Mouse (Mus musculus) cerebellum, adult 9-11 months (tissue): ENCODE measurements around the gene Lypd1.

ENCODE experiments used
- DNase-seq: peaks from one replicate; pipeline ENCODE4 v3.0.0; 2022

The Lypd1 gene

GRCm38 (mm10) chr1:125912601-125913600, at the start of gene Lypd1:
TSS of gene Lypd1 (minus strand) at chr1:125913101.
- DNase-seq = no peak

GRCm38 (mm10) chr1:125951026-125951425, 38.1 kb upstream of the Lypd1 start:
- no peak for DNase-seq

- DNase-seq = no peak
Observed at GRCm38 (mm10) chr1:125949076-125949475, 36.2 kb upstream of the Lypd1 start.

GRCm38 (mm10) chr1:125945136-125945535, 32.2 kb upstream of the Lypd1 start:
- no peak for DNase-seq

GRCm38 (mm10) chr1:125943305-125943704, 30.4 kb upstream of the Lypd1 start:
- DNase-seq = no peak

- no peak for DNase-seq
Observed at GRCm38 (mm10) chr1:125925486-125925885, 12.6 kb upstream of the Lypd1 start.

- no peak for DNase-seq
Observed at GRCm38 (mm10) chr1:125923062-125923461, 10.2 kb upstream of the Lypd1 start.

GRCm38 (mm10) chr1:125920696-125921095, 7.8 kb upstream of the Lypd1 start:
- DNase-seq = no peak

GRCm38 (mm10) chr1:125911901-125912445, 928 bp downstream of the Lypd1 start:
- DNase-seq = no peak

GRCm38 (mm10) chr1:125911337-125911900, 1.5 kb downstream of the Lypd1 start:
- no peak for DNase-seq

- DNase-seq = no peak
Observed at GRCm38 (mm10) chr1:125910871-125911265, 2.0 kb downstream of the Lypd1 start.

GRCm38 (mm10) chr1:125910211-125910870, 2.6 kb downstream of the Lypd1 start:
- no peak for DNase-seq

- no peak for DNase-seq
Observed at GRCm38 (mm10) chr1:125893158-125893557, 19.7 kb downstream of the Lypd1 start.

GRCm38 (mm10) chr1:125870056-125870455, 42.8 kb downstream of the Lypd1 start:
- no peak for DNase-seq

- DNase-seq = no peak
Observed at GRCm38 (mm10) chr1:125858631-125859030, 54.3 kb downstream of the Lypd1 start.

- no peak for DNase-seq
Observed at GRCm38 (mm10) chr1:125854646-125855045, 58.3 kb downstream of the Lypd1 start.

- peak; percentile 77 for DNase-seq
Observed at GRCm38 (mm10) chr1:125839746-125840392, 73.0 kb downstream of the Lypd1 start.

GRCm38 (mm10) chr1:125837507-125837906, 75.4 kb downstream of the Lypd1 start:
- DNase-seq = no peak

GRCm38 (mm10) chr1:125823611-125824010, 89.3 kb downstream of the Lypd1 start:
- no peak for DNase-seq

- DNase-seq = no peak
Observed at GRCm38 (mm10) chr1:125821101-125821500, 91.8 kb downstream of the Lypd1 start.
